Mouse (Mus musculus) urinary bladder, postnatal 4 days (tissue): ENCODE data around the gene Cab39l.
"Not testable (repeated sequence)": the region's sequence is repeated elsewhere in the genome, so short reads cannot be mapped to it uniquely, and the experiment has no call there.

Experiments
- DNase-seq, 2 experiments: peaks; one replicate each; pipeline ENCODE4 v3.0.0; 2021 to 2022; ENCODE audit warnings: low spot score in 2 of 2

Gene Cab39l

DNA sequence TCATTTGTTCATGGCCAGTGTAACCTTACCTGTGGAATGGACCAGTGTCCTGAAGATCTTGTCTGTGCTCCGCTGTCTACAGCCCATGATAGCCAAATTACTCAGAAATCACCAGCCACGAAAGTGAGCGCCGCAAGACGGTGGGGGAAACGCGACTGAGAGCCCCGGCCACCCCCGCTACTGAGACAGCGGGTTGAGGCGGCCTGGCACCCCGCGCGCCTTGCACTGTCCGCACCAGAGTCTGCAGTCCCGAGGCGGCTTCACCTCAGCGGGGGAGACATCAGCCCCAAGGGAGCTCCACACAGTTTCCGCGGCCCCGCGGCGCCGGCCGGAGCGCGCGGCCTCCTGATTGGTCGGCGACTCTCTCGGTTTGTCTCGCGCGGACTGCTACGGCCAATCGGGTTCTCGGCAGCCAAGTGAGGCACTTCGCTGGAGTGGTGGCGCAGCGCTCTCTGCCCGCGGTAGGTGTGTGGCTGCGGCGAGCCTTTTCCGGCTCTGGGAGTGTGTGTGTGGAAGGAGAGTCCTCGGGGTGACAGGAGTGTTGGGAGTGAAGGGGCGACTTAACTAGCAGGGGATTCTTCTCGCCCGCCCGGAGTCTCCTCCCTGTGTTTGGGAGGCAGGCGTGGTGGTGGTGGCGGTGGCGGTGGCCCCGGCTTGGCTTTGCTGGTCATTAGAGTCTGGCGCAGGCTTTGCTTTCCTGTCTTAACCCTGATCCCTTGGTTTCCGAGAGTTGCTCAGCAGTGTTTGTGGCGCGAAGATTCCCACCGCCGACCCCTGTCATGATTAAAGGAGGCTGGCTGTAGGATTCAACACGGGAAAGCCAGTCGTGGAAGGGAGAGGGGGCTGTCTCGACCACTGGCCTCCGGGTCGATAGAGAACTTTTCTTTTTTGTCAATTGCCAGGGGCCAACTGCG, at the start of gene Cab39l, which contains the start of gene Setdb2:
Cab39l (plus strand) TSS at position 415 of the 914 bp plus-strand sequence.
Setdb2 (minus strand) TSS at position 327 of the 914 bp plus-strand sequence.
- peak; percentile 90 to 93 for DNase-seq

DNA sequence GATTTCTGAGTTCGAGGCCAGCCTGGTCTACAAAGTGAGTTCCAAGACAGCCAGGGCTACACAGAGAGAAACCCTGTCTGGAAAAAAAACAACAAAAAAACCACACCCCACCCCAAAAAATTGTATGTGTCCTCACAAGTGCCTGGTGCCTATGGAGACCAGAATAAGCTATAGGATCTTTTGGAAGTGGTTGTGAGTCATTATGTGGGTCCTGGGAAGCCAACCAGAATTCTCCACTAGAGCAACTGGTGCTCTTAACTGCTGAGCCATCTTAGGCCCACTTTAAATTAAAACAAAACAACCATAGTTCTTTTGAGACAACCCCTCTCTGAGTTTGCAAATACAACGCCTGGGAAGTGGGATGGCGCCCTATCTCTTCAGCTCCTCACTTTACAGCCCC, 45.5 kb upstream of the Cab39l start, which contains the start of gene Phf11c:
Phf11c (minus strand) TSS at position 101 of the 400 bp plus-strand sequence.
- no peak for DNase-seq

DNA sequence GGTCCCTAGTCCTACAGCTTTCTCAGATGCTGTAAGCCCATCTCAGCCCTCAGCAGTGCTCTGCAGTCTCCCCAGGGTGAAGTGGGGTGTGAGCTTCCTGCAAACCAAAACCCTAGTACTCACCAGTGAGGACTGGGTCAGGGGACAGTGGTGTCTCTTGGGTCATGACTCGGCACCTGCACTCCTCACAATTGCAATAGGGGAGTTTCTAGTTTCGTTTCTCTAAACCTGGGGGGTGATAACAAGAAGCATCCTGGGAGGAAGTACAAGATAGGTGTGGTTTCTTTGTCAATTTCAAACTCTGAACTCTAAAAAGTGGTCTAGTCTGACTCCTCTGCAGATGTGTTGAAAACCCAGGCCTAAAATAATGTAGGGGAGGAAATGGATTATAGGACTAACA, 43.8 kb upstream of the Cab39l start:
- no peak for DNase-seq

DNA sequence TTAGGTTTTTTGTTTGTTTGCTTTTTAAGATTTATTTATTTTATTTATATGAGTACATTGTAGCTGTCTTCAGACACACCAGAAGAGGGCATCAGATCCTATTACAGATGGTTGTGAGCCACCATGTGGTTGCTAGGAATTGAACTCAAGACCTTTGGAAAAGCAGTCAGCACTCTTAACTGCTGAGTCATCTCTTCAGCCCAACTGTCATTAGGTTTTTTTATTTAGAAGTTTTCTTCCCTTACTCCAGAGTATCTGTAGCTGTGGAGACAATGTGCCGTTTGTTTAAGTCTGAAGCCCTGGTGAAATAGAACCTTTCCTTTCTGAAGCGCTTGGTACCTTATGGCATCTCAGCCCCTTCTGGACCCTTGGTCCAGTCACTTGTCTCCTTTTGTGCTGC, 25.8 kb upstream of the Cab39l start:
- not testable (repeated sequence) for DNase-seq

DNA sequence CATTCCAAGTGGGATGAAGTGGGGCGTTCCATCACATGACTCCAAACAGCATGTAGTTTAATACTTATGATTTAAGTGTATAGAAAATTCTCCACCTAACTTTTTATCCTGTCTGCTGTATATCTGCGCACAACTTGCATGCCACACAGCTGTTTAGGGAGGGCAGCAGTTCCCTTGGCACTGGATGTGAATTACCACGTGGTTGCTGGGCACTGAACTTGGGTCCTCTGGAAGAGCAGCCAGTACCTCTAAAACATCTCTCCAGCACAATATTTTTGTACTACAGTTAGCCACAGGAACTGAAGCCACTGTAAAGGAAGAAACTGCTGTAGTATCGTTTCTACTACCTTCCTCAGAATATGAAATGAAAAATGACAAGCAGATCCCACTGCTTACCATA, 22.6 kb upstream of the Cab39l start:
- DNase-seq = no peak

DNA sequence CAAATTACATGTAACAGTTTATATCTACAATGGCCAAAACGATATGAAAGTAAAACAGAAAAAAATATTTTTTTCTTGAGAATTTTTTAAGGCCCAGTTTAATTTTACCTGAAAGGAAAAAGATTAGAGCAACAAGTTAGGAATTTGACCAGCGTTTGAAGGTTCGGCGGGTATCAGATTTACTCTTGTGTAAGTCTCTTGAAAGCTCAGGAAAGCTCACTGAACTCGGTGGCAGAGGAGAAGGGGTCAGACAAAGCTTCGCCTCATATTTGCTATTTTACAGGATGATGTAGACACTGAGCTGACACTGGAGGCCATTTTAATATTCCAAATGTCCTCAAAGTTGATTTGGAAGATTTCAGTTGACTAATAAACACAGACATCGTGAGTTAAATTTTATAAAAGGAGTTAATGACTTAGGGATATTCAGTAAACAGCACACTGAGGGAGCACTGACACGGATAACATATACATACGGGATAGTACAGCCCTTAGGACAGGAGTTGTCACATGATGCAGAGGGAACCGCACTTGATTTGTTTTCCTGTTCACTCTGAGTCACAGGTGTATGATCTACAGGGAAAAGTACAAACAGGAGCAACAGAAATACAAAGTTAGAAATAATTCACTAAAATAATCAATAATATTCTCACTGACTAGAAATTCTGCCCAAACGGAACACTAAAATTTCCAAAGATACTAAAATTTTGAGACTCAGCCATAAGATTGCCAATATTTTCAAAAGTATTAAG, 17.7 kb upstream of the Cab39l start:
- DNase-seq = no peak

DNA sequence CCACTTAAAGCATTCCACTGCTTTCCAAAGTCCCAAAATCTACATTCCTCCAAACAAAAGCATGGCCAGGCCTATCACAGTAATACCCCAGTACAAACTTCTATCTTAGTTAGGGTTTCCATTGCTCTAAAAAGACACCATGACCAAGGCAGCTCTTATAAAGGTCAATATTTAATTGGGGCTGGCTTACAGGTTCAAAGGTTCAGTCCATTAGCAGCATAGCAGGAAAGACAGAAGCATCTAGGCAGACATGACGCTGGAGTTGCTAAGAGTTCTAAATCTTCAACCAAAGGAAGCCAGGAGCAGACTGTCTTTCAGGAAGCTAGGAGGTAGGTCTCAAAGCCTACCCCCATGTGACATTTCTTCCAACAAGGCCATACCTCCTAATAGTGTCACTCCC, 10.2 kb upstream of the Cab39l start:
- DNase-seq = no peak

DNA sequence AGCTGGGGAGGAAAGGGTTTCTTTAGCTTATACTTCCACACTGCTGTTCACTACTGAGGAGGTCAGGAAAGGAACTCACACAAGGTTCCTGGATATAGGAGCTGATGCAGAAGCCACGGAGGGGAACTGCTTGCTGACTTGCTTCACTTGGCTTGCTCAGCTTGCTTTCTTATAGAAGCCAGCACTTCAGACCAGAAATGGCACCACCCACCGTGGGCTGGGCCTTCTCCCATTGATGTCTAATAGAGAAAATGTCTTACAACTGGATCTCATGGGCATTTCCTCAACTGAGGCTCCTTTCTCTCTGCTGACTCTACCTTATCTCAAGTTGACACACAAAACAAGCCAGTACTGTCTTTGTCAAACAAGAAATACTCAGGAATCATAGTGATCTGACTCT, 6.9 kb upstream of the Cab39l start:
- no peak for DNase-seq

DNA sequence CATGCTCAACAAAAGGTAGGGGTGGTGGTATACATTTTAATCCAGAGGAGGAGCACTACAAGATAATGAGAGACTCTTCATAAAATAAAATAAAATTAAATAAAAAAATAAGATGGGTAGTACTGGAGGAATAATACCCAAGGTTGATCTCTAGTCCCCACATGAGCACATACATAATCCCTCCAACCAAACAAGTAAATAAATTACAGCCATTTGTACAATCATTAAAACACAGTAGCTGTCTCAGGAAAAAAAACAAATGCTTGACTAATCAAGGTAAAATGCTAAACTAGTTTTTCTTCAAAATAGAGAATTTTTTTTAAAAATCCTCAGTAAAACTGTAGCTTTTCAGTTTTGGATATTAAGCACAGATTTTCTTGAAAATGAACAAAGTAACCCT, 5.6 kb upstream of the Cab39l start:
- no peak for DNase-seq

DNA sequence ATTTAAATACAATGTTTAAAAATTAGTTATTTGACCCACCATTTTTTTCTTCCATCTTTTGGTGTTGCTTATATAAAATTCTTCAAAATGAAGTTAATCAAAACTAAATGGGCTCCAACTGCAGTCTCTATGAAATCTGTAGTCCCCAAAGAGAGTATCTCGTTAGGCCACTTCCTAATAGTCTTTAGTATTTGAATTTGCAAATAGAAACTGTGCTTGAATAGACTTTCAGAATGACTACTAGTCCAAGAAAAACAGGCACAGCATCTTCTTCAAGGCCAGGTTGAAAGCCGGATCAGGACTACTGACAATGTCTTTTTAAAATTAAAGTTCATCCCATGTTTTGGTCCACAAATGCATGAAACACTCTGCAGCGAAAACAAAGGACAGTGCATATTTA, 3.4 kb upstream of the Cab39l start:
- no peak for DNase-seq

DNA sequence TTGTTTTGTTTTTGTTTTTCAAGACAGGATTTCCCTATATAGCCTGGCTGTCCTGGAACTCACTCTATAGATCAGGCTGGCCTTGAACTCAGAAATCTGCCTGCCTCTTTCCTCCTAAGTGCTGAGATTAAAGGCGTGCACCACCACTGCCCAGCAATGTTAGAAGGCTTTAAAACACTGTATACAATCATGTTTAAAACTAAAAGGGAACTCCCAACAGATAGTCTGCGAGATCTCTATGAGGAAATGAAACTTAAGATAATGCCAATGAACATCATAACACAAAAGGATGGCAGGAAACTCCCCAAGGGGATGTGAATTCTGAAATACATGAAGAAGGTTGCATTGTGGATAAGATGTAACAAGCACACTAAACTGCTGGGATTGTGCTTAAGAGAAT, 2.3 kb upstream of the Cab39l start:
- DNase-seq = no peak

DNA sequence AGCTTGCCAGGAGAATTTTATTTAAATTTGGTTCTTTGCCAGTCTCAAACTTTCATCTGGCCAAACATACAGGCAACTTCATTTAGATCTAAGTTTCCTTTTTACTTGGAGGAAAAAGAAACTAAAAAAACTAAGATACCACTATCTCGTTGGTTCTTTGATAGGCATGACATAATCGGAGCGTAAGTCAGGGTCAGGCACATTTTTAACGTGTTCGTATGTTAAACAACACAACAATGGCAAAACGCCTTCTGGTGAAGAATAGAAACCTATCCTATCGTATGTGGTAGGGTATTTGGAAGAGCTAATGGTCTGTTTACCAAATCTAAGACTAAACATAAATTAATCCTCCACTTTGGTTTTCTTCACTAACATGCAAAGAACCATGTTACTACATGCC, 733 bp upstream of the Cab39l start:
- DNase-seq = no peak

DNA sequence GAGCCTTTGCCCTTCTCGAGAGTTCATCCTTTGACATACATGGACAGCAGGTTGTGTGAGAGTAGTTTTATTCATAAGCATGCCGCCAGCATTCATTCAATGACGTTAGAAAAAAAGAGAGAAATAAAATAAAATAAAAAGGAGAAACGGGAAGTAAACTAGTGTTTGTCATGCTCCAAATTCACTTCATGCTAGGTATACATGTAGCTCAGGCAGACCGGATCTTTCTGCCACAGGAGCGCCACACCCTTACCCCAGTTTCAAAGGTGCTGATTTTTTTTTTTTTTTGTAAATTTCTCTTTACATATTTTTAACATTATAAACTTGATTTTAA, 667 bp downstream of the Cab39l start:
- no peak for DNase-seq

DNA sequence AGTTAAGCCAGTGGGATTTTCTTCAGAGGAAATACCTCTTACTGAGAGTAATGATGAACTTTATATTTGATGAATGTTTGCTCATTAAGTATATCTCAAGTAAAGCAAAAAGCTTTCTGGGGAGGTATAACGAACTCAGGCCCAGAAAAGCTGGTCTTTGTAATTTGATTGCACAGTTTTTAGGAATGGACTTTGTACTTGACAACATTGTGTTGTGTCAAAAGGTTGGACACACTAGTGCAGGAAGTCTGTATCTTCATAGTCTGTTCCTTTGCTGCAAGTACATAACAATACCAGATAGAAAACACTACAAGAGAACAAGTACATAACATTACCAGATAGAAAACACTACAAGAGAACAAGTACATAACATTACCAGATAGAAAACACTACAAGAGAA, 4.6 kb downstream of the Cab39l start:
- no peak for DNase-seq

DNA sequence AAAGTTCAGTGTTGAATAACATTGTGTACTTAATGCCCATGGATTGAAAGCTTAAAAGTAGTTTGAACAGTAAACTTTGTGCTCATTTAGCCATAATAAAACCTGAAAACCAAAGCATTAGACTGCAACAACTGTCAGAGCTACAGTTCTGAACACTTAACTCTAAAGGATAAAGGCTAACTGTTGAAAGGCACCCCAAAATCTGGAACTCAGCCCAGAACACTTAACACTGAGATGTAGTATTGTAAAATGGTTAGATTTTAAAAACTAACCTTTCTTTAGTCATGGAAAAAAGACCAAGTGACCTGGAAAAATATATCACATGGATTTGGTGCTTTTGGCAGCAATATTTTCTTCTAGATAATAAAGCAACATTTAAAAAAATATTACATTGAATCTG, 7.2 kb downstream of the Cab39l start:
- no peak for DNase-seq

DNA sequence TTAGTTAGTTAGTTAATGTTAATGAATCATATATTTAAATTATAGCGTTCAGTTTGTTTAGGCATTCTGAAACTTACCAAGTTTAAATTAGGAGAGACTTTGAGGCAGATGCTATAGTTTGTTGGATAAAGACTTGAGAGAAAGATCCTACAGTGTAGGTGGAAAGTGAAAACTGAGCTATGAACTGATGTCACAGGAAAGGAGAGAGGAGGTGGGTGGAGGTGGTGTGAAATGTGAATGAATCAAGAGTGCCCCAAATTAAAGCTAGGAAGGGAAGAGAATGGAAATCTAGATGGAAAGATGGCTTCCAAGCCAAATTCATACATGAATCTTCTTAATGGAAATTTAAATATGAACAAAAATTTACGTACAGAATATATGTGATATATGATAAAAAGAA, 25.7 kb downstream of the Cab39l start:
- no peak for DNase-seq

DNA sequence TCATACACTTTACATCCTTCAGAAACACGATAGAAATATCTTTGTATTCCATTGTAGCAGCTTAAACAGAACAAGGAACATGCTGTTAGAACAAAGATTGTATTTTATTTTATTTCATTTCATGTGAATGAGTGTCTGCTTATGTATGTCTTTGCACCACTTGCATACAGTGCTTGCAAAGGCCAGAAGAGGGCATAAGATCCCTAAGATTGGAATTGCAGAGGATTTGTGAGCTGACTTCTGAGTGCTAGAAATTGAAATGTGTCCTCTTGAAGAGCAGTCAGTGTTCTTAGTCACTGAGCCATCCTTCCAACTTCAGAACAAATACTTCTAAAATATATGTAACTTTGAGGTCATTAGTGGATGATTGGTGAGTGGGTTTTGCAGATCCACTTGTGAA, 27.0 kb downstream of the Cab39l start:
- no peak for DNase-seq

DNA sequence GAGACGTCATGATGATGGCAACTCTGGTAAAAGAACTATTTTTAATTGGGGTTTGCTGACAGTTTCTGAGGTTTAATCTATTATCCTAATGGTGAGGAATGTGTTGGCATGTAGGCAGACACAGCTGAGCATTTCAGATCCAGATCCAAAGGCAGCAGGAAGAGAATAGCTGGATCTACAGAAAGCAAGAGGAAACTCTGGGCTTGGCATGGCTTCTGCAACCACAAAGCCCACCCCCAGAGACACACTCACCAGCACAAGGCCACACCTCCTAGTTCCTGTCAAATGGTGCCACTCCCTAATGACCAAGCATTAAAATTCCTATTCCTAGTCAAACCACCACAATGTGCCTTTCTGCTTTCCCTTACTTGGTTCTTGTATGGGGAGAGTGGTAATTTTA, 30.0 kb downstream of the Cab39l start:
- no peak for DNase-seq

DNA sequence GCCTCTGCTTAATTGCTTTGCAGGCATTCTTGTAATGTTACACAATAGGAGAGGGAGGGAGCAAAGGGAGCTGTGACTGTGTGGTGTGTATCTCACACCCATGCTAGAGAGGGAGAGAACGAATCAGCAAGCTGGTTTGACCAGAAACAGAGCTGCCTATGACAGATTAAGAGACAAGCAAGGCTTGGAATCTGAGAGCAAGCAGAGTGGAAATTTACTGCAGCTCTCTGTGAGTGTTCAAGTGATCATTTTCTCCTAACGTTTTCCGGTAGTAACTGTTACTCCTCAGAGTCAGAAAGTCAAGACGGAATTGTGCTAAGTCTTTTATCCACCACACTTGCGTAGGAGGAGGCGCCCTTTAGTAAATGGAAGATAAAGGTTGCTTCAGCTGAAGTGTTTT, 37.9 kb downstream of the Cab39l start:
- no peak for DNase-seq

DNA sequence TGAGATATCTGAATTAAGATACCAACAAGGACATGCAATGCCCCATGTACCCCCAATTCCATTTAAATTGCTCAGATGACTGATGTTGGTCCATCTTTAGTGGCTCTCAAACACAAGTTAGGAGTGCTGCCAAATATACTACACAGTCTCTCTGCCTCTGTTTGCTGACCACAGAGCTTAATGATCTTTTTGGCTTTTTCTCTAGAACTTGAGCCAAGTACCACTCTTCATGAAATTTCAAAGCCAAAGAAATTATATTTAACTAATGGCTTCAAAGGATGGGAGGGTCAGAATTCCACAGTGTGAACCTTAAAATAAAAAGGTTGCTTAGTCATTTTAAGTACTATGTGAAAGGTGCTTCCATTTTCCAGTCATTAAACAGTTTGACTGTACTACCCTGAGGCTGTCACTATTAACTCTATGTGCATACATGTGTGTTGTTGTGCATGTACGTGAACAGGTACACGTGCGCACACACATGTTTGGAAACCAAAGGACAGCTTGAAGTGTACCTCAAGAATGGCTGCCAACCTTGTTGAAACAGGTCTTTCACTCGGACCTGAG, 44.6 kb downstream of the Cab39l start:
- DNase-seq = no peak

DNA sequence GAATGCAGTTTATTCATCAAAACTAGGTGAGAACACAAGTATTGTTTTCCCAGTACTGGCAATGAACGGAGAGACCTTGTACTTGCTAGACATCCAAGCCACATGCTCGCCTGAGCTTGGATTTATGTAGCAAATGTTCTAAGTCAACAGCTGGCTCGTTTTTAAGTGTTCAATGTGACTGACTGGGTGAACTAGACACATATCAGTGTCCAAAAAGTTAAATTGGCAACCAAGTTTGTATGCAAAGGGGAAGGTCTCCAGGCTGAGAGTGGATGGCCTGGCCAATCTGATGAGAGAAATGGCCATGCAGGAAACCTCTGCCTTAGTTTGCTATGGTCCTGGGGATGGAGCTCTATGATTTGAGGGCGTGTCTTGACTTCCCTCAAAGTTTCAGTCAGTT, 51.6 kb downstream of the Cab39l start:
- no peak for DNase-seq

DNA sequence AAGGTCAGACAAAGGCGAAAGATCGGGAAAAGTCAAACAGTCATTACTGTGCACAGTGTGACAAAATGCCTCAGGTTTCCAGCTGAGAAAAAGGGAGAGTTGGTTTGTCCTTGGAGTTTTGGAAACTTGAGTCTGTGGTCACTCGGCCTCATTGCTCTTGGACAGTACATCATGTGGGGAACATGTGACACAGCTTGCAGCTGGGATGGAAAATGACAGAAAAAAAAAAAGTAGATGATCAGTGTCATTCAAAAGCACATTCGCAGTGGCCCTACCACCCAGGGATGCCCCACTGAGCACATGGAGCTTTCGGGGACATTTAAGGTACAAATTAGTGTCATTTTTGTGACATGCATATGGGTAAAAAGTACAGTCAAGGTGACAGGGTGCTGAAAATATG, 57.2 kb downstream of the Cab39l start:
- no peak for DNase-seq

DNA sequence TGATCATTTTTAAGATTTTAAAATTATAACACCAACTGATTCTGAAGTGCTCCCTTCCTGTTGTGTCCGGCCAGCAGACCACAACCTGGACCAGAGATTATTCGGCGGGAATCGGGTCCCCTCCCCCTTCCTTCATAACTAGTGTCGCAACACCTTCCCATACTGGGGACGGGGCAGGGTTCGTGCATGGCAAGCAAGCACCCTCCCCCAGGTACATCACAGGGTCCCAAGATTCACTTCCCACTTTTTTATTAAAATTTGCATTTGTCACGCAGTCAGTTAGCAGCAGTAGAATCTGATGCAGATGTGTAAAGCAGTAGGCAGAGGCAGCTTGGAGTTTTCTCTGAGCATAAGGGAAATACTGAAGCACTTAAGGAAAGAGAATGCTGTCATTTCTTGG, 64.1 kb downstream of the Cab39l start:
- no peak for DNase-seq
